Mouse (Mus musculus) right cerebral cortex, postnatal 10 days (tissue): ENCODE measurements around the gene Ap4b1.

Source experiments
- DNase-seq, 2 experiments: peaks; one replicate each; pipeline ENCODE4 v3.0.0; 2021; ENCODE audit warnings: low spot score in 2 of 2

Ap4b1 gene

DNA sequence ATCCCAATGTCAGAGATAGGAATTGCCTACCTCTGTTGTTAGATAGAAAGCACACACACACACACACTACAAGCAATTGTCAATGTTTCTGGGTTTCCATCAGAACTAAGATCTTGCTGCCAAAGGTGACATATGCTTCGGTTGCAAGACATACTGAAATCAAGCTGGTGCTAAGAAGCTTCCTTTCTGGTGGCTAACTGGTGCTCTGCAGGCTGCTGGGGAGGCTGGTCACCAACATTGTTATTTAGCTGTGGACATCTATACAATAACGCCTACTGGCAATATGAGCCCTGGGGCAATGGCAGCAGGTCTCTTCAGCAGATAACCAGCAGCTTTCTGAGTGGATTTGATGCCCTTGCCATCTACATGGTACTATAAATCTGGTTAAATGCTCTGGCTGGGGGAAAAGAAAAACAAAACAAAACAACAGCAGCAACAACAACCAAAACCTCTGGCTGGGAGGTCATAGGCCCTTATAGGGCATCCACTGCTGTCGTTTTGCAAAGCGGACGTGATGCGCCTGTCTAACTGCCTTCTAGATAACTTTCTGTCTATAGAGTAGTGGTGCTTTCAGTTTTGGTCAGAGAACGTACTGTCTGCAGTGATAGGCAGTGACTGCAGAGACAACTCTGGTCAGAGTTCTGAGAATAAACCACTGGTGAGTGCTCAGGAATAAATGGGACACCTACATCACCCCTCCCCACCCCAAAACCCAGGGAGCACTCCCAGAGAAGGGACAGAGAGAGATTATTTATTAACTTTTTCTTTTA, 47.9 kb downstream of the Ap4b1 start:
- no peak for DNase-seq

- no peak for DNase-seq
Measured at GRCm38 (mm10) chr3:103857977-103858563, 48.8 kb downstream of the Ap4b1 start.

- no peak for DNase-seq
Measured at GRCm38 (mm10) chr3:103858881-103859801, 49.8 kb downstream of the Ap4b1 start, which contains the start of gene Ptpn22. Gene Ptpn22 (plus strand): TSS chr3:103859795.

DNA sequence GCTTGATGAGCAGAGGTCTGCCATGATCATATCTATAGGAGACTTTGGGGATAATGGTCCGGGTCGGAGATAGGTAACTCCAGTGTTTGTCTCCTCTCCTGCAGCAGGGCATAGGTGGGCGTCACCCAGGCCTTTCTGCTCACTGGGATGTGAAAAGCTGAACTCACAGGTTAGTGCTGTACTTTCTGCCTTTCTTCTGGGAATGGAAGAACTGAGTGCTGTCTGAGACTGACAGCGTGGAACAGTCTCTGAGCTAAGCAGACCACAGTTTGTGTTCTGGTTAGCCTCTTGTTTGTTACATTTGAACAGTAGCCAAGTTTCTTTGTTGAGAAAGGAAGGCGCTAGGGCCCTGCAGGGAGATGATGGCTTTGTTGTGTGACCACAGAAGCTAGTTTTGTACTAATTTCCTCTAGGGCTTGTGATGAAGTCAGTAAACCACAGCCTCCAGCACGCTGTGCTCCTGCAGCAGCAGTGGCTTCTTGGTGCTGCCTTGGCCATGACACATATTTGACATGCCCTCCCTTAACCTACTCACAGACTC, 50.6 kb downstream of the Ap4b1 start:
- DNase-seq: no peak

DNA sequence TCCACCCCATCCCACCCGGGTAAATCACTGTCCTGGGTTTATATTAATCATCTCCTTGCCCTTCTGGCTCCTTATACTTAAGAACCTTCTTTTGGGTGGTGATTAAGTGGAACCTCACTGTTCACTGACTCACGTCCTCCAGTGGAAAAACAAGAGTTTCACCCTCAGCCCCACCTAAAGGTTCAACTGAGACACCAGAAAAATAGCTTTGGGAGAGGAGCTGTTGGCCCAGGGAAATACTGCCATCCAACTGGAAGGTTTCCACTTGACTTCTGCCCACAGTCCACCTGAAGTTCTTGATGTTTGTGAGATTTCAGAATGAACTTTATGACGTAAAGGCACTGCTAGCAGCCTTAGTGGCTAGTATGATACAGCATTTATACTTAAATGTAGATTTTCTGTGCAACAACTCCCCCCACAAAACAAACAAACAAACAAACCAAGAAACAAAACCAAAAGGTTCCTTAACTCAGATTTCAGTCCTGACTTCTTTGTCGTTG, 53.5 kb downstream of the Ap4b1 start:
- DNase-seq: no peak

DNA sequence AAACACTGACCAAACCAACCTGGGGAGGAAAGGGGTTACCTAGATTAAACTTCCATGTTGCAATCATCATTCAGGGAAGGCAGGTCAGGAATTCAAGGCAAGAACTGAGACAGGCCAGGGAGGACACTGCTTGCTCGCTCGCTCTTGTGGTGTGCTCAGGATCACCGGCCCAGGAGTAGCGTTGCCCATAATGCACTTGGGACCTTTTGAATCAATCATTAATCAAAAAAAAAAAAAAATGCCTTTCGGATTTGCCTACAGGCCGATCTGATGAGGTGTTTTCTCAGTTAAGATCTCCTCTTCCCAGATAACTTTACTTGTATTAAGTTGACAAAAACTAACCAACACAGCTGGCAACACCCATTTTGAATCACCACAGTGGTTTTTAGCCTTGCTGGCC, 54.9 kb downstream of the Ap4b1 start:
- DNase-seq: no peak

DNA sequence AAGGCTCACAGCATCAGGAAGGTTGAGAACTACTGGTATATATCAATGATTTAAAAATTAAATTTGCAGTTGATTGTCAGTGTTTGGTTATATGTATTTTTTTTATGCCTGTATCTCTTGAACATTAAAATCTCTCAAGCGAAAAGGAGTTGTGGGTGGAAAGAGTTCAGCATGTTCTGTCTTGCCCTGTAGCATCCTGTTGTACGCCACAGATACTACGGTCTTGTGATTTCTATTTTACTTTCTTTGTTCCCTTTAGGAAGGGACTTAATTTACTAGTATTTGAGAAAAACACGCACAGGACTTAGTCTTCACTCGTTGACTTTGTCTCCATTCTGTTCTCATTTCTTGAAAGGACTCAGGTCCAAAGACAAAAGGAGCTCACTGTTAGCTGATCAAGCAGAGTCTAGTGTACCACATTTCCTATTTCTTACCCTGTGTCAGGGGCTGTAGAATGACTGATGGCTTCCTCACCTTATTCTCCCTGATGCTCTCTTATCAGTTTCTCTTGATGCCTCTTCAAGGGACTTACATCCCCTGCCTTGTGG, 58.2 kb downstream of the Ap4b1 start:
- DNase-seq: no peak

GRCm38 (mm10) chr3:103868008-103868407, 58.7 kb downstream of the Ap4b1 start:
- no peak for DNase-seq
